Mouse (Mus musculus): ENCODE measurements around the gene Egfr.

GRCm38 (mm10) chr11:16816414-16816813, 64.4 kb downstream of the Egfr start:
- TF ChIP-seq POLR2A (IDR thresholded peaks at IDR 0.05; ENCODE audit: insufficient read depth, low read depth, low read length) (no peak), CTCF (IDR thresholded peaks at IDR 0.05; ENCODE audit: insufficient read depth, low read depth, low read length) (no peak)

Measured in olfactory bulb, adult 2 months (tissue).